Mouse (Mus musculus) cortical plate, adult 2 months (tissue): ENCODE results near the gene Fem1a.

Experiments used
- CTCF ChIP-seq: fragments of 200-500 bp; IDR thresholded peaks from 2 replicates; pipeline ENCODE4 v1.5.1; 2011; ENCODE audit warnings: mild to moderate bottlenecking, control low read depth, low read length; ENCODE audit not compliant: insufficient read depth; ENCODE audit errors: extremely low read depth
- POLR2A ChIP-seq: fragments of 200-500 bp; IDR thresholded peaks from 2 replicates; pipeline ENCODE4 v1.6.1; 2011; ENCODE audit warnings: mild to moderate bottlenecking, low read length, control low read depth; ENCODE audit not compliant: insufficient read depth; ENCODE audit errors: extremely low read depth

- TF ChIP-seq CTCF: no peak
- TF ChIP-seq POLR2A: no peak
These were observed 23.2 kb upstream of the Fem1a start for GRCm38 (mm10) chr17:56233389-56233788.
